Mouse (Mus musculus) MEL (cell line): ENCODE results near the gene Med17.

ENCODE experiments used
- EP300 ChIP-seq, 2 experiments: IDR thresholded peaks; 2 replicates each; pipeline ENCODE4 v1.6.1; 2011; ENCODE audit warnings: improper control_type of control experiment in 2 of 2, low read length in 2 of 2, low read depth in 1 of 2, mild to moderate bottlenecking in 1 of 2
- GATA1 ChIP-seq: IDR thresholded peaks from 2 replicates; pipeline ENCODE4 v1.6.1; 2011; ENCODE audit warnings: low read depth, low read length, improper control_type of control experiment
- MXI1 ChIP-seq: IDR thresholded peaks from 2 replicates; pipeline ENCODE4 v1.6.1; 2011; ENCODE audit warnings: mild to moderate bottlenecking, low read depth, low read length, improper control_type of control experiment
- POLR2AphosphoS5 ChIP-seq: IDR thresholded peaks from 2 replicates; pipeline ENCODE4 v1.6.1; 2012; ENCODE audit warnings: low read depth, borderline replicate concordance, mild to moderate bottlenecking, inconsistent platforms, low read length, moderate library complexity, mixed read lengths
- TCF12 ChIP-seq: IDR thresholded peaks from 2 replicates; pipeline ENCODE4 v1.6.1; 2014; ENCODE audit warnings: low read depth, mild to moderate bottlenecking, inconsistent platforms, low read length, improper control_type of control experiment, moderate library complexity
- ZNF384 ChIP-seq: IDR thresholded peaks from 2 replicates; pipeline ENCODE4 v1.6.1; 2012; ENCODE audit warnings: low read depth, mild to moderate bottlenecking, inconsistent platforms, low read length, improper control_type of control experiment

- no peak for TF ChIP-seq POLR2AphosphoS5
- no peak for TF ChIP-seq GATA1
- no peak for TF ChIP-seq ZNF384
- TF ChIP-seq TCF12, result no peak
- no peak for TF ChIP-seq MXI1
- TF ChIP-seq EP300 (IDR thresholded peaks at IDR 0.05; ENCODE audit: low read depth in 1 of 2, low read length in 2 of 2), result no peak
Observed at GRCm38 (mm10) chr9:15313633-15314032, 33.9 kb upstream of the Med17 start.
